Mouse (Mus musculus) bone marrow, adult 2 months (tissue): ENCODE measurements at regions not wholly inside any gene's neighbourhood (a gene's known extent, or its start where the extent isn't known, plus 50 kb on each side); places are given as distances from the start of the nearest gene placed in this dataset.
"Not testable (repeated sequence)": the region's sequence is repeated elsewhere in the genome, so short reads cannot be mapped to it uniquely, and the experiment has no call there.

Experiments used
- CTCF ChIP-seq: fragments of 200-500 bp; IDR thresholded peaks from 2 replicates; pipeline ENCODE4 v1.5.1; 2011; ENCODE audit warnings: low read length, control low read depth; ENCODE audit not compliant: control insufficient read depth, insufficient read depth
- POLR2A ChIP-seq: fragments of 200-500 bp; IDR thresholded peaks from 2 replicates; pipeline ENCODE4 v1.6.1; 2011; ENCODE audit warnings: low read depth, mild to moderate bottlenecking, control low read depth, low read length, borderline replicate concordance; ENCODE audit not compliant: control insufficient read depth

- not testable (repeated sequence) for TF ChIP-seq CTCF, POLR2A
Observed at GRCm38 (mm10) chr11:52480111-52480510, 83.9 kb downstream of the 9530068E07Rik start.
